In genomic region chr2:58199442-58199841, GRCm38 (mm10) we compare ENCODE assay signal across 7 mouse cellular contexts. TPM values are rescaled to one million over a fixed set of nuclear protein-coding genes. Genes with fewer than 3 reads are reported as not detected.
DNase-seq lines count a peak whose midpoint lies in the region; TF ChIP-seq lines count a peak whose summit lies in the region.

No protein-coding gene starts in this region.

- TF ChIP-seq CTCF in E14TG2a.4 (conservative IDR thresholded peaks at IDR 0.05; ENCODE audit: low read length): peak; percentile 46
- peak; percentile 93 for TF ChIP-seq CTCF in layer of hippocampus, adult 2 months (conservative IDR thresholded peaks at IDR 0.05)

- no peaks in the 10 kb centered on the region for H3K27me3 ChIP-seq in E14TG2a.4 (ENCODE audit: insufficient read depth, low read length)

- H3K27ac ChIP-seq in layer of hippocampus, adult 2 months: no peak overlapping the region

- no peak overlapping the region for H3K4me3 ChIP-seq in E14TG2a.4 (replicated peaks; ENCODE audit: low read length)
- no peak overlapping the region for H3K4me3 ChIP-seq in layer of hippocampus, adult 2 months

- peak; percentile 43 to 50 for DNase-seq in adrenal gland, adult 18-20 months (ENCODE audit: low spot score in 2 of 2)
- peak; percentile 24 for DNase-seq in embryo, embryonic 11.5 days (ENCODE audit: low read depth, low spot score)
- peak; percentile 73 for DNase-seq in heart, postnatal 4 days
- DNase-seq in layer of hippocampus, adult 2 months (ENCODE audit: low spot score in 2 of 2): peak; percentile 74 to 83
- peak; percentile 60 for DNase-seq in lung, postnatal 25 days (ENCODE audit: low spot score)
- peak; percentile 75 for DNase-seq in right cerebral cortex, adult 18-20 months

- H3K4me1 ChIP-seq in E14TG2a.4 (replicated peaks; ENCODE audit: low read depth, low read length): no peaks in the 10 kb centered on the region

- H3K36me3 ChIP-seq in E14TG2a.4 (ENCODE audit: insufficient read depth, low read length): no peaks in the 10 kb centered on the region

- H3K9me3 ChIP-seq in E14TG2a.4 (ENCODE audit: low read length): no peaks in the 10 kb centered on the region

RNA-seq across cellular contexts. Expression of gene Cytip, which starts 4.1 kb away (rescaled TPM):
- total RNA-seq in adrenal gland, adult 18-20 months (2021): 10 to 100 TPM; 13.8 to 21.8 TPM
- 1 to 10 TPM in 1 of 2 experiments, under 1 TPM in 1; 0.97 to 1.2 TPM for total RNA-seq in heart, postnatal 4 days (2021)
- under 1 TPM in 1 of 2 experiments, not detected in 1; 0.42 TPM for total RNA-seq in layer of hippocampus, adult 2 months (2021)

Comparison
In these comparisons a context has a peak if more than half of its experiments do, and no peak if none do; other contexts are left out.
1. DNase-seq: peak in every context shown above with its lines; median percentile 78 in layer of hippocampus, adult 2 months; 75 in right cerebral cortex, adult 18-20 months; 73 in heart, postnatal 4 days; 60 in lung, postnatal 25 days; 46 in adrenal gland, adult 18-20 months; 24 in embryo, embryonic 11.5 days.
2. RNA of gene Cytip, which starts 4.1 kb away (total RNA-seq): 13.8 to 21.8 TPM in adrenal gland, adult 18-20 months; 0.97 to 1.2 TPM in heart, postnatal 4 days and 0.42 TPM in layer of hippocampus, adult 2 months; every median in the first group is over 4 times any median in the second.